Mouse (Mus musculus) stomach, embryonic 14.5 days (tissue): ENCODE measurements around the gene Flvcr1. TPM values are rescaled to one million over a fixed set of nuclear protein-coding genes. Genes with fewer than 3 reads are reported as not detected.

Experiments
- ATAC-seq: fragments of 200-750 bp; cut with Nextera tagmentation; 2 replicates; pipeline ENCODE4 v1.8.0; 2017; ENCODE audit warnings: low read depth, moderate TSS enrichment; ENCODE audit not compliant: insufficient number of reproducible peaks, insufficient read depth, low FRiP score
- H3K27ac ChIP-seq: fragments of 300-500 bp; sonication (generic); 2 replicates; pipeline ENCODE4 v1.5.1; 2014; ENCODE audit warnings: mild to moderate bottlenecking, low read length, moderate library complexity, mixed read lengths
- H3K27me3 ChIP-seq: fragments of 300-500 bp; sonication (generic); 2 replicates; pipeline ENCODE4 v1.6.1; 2014; ENCODE audit warnings: low read length, control low read depth, mixed read lengths; ENCODE audit not compliant: control insufficient read depth, insufficient read depth
- H3K36me3 ChIP-seq: fragments of 300-500 bp; sonication (generic); 2 replicates; pipeline ENCODE4 v1.6.1; 2014; ENCODE audit warnings: mild to moderate bottlenecking, control low read depth, low read length, moderate library complexity, mixed read lengths; ENCODE audit not compliant: control insufficient read depth, insufficient read depth
- H3K4me1 ChIP-seq: fragments of 300-500 bp; sonication (generic); 2 replicates; pipeline ENCODE4 v1.6.1; 2014; ENCODE audit warnings: low read length, control low read depth, mixed read lengths; ENCODE audit not compliant: control insufficient read depth, insufficient read depth
- H3K4me2 ChIP-seq: fragments of 300-500 bp; sonication (generic); replicated peaks from 2 replicates; pipeline ENCODE4 v1.6.1; 2014; ENCODE audit warnings: low read depth, low read length, control low read depth
- H3K4me3 ChIP-seq: fragments of 300-500 bp; sonication (generic); 2 replicates; pipeline ENCODE4 v1.5.1; 2014; ENCODE audit warnings: low read depth, low read length, control low read depth
- H3K9ac ChIP-seq: fragments of 300-500 bp; sonication (generic); replicated peaks from 2 replicates; pipeline ENCODE4 v1.6.1; 2014; ENCODE audit warnings: low read depth, mild to moderate bottlenecking, control low read depth, low read length, moderate library complexity, mixed read lengths
- H3K9me3 ChIP-seq: fragments of 300-500 bp; sonication (generic); 2 replicates; pipeline ENCODE4 v1.6.1; 2016; ENCODE audit warnings: low read depth, low read length, control low read depth; ENCODE audit not compliant: control insufficient read depth
- WGBS: fragments of 180-500 bp; shearing (Covaris S2); extraction: QIAGEN DNeasy Blood & Tissue Kit; methylation state at CpG from one replicate; pipeline ENCODE4 v1.1.7; 2014; 5-methylcytosine and 5-hydroxymethylcytosine counted together
- polyA plus RNA-seq: library from polyadenylated mRNA; unstranded; fragments of >200 nt; fragmentation: Nextera tagmentation; extraction: Ambion mirVana; gene quantifications from 2 replicates; pipeline ENCODE4 v1.2.1, GENCODE M21; 2014

Gene Flvcr1
- polyA plus RNA-seq, 1 experiment from 2014 or later, result 5.8 TPM

DNA sequence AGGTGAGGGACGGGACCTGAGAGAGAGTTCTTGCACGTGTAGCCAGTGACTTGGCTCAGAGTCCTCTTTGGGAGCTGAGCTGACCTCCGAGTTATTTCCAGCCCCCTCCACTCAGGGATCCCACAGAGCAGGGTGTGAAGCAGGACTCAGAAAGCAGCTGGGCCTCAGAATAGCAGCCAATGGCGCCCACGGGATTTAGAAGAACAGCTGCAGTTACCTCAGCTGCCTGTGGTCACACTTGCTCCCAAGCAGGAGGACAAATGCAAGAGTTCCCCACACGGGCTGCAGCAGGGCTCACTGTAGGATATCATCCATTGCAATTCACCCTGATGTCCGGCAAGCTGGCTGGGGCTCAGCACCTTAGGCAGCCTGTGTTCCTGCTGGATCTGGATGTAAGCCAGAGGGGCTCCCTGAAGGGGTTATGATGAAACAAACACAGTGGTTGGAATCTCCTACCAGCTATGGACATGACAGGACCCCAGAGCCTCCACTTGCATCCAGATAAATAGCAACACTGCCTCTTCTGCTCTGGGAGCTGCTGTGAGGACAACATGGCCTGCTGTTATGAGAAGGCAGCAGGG, 53.3 kb downstream of the Flvcr1 start:
- H3K27ac ChIP-seq, result no peak overlapping the region
- no peak for ATAC-seq
- WGBS, result 48% methylated on average over 7 of the region's 7 CpGs
- H3K4me2 ChIP-seq, result no peak overlapping the region
- H3K27me3 ChIP-seq, result no peaks in the 10 kb centered on the region
- no peak overlapping the region for H3K4me3 ChIP-seq
- H3K4me1 ChIP-seq, result peaks cover 15% of the 10 kb centered on the region
- peaks cover 25% of the 10 kb centered on the region for H3K36me3 ChIP-seq
- no peak overlapping the region for H3K9ac ChIP-seq
- no peaks in the 10 kb centered on the region for H3K9me3 ChIP-seq

DNA sequence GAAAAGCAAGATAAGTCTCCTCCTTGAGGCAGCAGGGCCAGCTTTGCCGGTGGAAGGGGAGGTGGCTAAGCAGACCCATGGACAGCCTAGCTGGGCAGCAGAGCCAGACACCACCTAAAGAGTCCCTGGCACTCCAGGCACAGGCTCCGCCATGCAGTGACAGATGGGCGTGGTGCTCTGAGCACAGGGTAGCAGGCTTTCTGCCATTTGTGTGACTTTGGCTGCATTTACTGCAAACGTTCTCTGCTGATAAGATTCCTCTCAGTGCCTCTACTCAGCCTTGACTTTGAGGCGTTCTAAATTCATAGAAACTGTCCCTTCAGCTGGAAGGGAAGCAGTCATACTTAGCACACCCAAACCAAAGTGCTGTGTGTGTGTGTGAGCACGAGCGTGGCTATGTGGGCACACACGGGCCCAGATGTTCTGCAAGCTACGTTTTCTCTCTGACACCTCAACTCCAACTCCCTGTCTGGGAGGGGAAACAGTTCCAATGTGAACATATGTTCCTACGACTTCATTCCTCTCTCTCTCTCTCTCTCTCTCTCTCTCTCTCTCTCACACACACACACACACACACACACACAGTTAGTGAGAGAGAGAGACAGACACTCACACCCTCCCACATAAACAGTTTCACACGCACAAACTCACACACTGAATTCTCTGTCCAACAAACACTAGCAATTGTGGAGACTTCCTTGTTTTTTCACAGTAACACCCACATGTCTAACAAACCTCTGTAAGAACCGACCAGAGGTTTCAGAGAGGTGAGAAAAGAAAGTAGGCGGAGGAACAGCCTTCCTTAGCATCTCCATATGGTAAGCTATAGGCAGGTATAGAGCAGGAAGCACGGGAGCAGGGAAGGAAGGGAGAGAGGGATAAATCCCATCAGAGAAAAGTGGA, 54.0 kb downstream of the Flvcr1 start:
- no peak for ATAC-seq
- peaks cover 25% of the 10 kb centered on the region for H3K36me3 ChIP-seq

DNA sequence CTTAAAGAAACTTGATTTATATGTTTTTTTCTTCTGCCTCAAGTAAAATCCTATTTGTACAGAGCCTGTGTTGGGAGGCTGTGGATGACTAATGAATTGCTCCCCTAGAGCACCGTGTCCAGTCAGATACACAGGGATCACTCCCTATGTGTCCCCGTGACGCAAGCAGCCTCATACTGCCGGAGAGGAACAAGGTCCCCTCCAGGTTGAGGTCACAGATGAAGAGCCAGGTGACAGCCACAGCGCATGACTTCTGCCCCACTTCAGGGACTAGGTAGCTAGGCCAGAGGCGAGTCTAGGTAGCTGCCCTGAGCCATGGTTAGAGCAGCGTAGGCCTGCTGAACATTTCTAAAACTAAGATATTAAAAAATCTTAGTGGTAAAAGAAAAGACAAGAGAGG, 57.9 kb downstream of the Flvcr1 start:
- Histone ChIP-seq H3K4me1 (0 out of 2 replicates have a peak, but pooled peaks cover 1% of the 10 kb centered on the region), H3K27ac (no peak overlapping the region), H3K9ac (no peak overlapping the region), H3K9me3 (no peaks in the 10 kb centered on the region), H3K36me3 (peaks cover 22% of the 10 kb centered on the region), H3K4me3 (no peak overlapping the region), H3K27me3 (no peaks in the 10 kb centered on the region), H3K4me2 (no peak overlapping the region)
- no peak for ATAC-seq
- 90% methylated on average over 7 of the region's 7 CpGs for WGBS

More for the DNA sequence above, 54.0 kb downstream of the Flvcr1 start:
- H3K4me2 ChIP-seq, result no peak overlapping the region
- 78% methylated on average over 14 of the region's 14 CpGs for WGBS
- H3K27me3 ChIP-seq, result no peaks in the 10 kb centered on the region
- H3K4me3 ChIP-seq, result no peak overlapping the region
- peaks cover 8% of the 10 kb centered on the region for H3K4me1 ChIP-seq
- no peak overlapping the region for H3K27ac ChIP-seq
- H3K9me3 ChIP-seq, result no peaks in the 10 kb centered on the region
- H3K9ac ChIP-seq, result no peak overlapping the region

DNA sequence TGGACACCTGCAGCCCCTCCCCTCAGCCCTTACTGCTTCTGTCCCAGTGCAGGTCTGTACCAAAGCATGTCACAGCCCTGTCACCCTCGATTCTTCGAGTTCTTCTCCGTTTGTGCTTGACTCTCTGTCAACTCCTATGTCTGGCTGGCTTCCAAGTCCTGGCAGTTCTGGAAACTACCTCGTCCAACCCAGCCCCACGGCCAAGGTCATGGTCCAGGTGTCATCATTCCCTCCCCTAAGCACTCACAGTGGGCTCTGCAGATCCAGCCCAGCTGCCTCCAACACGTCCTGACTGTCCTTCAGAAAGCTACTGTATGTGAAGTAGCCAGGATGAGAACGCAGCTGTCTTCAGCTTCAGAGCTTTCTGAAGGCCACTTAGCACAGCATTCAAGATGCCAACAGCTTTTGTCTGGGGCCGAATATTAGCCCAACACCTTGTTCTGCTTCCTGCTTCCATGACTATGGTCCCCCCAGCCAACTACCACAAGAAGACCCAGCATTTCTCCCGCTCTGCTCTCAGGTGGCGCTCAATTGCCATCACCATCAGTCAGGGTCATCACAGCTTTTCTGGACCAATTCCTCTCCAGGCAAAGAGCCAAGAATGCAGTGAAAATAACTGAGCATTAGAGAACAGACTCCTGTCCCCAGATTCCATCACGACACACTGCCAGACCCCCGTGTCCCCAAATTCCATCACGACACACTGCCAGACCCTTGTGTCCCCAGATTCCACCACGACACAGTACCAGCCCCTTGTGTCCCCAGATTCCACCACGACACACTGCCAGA, 60.8 kb downstream of the Flvcr1 start:
- 79% methylated on average over 15 of the region's 15 CpGs for WGBS
- H3K27ac ChIP-seq, result no peak overlapping the region
- ATAC-seq, result no peak
- H3K4me3 ChIP-seq, result no peak overlapping the region
- H3K9ac ChIP-seq, result no peak overlapping the region
- H3K4me1 ChIP-seq, result no peaks in the 10 kb centered on the region
- H3K36me3 ChIP-seq, result peaks cover 13% of the 10 kb centered on the region
- H3K27me3 ChIP-seq, result no peaks in the 10 kb centered on the region
- H3K9me3 ChIP-seq, result no peaks in the 10 kb centered on the region
- no peak overlapping the region for H3K4me2 ChIP-seq

DNA sequence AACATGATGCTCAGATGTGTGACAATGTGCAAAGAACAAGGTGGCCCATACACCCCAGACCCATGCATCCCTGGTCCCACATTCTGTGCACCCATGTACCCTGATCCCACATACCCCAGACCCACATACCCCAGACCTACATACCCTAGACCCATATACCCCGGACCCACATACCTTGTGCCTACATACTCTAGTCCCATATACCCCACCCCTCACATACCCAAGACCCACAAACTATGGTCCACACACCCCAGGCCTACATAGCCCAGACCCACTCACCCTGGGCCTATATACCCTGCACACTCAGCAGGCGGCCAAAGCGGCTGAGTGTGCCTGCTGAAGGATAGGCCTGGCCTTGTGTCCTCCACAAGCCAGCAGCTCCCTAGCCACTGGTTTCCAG, 63.2 kb downstream of the Flvcr1 start:
- no peak overlapping the region for H3K27ac ChIP-seq
- no peaks in the 10 kb centered on the region for H3K27me3 ChIP-seq
- no peak overlapping the region for H3K9ac ChIP-seq
- ATAC-seq, result no peak
- no peak overlapping the region for H3K4me3 ChIP-seq
- no peaks in the 10 kb centered on the region for H3K4me1 ChIP-seq
- no peak overlapping the region for H3K4me2 ChIP-seq
- no peaks in the 10 kb centered on the region for H3K9me3 ChIP-seq
- peaks cover 21% of the 10 kb centered on the region for H3K36me3 ChIP-seq
- 95% methylated on average over 3 of the region's 3 CpGs for WGBS

DNA sequence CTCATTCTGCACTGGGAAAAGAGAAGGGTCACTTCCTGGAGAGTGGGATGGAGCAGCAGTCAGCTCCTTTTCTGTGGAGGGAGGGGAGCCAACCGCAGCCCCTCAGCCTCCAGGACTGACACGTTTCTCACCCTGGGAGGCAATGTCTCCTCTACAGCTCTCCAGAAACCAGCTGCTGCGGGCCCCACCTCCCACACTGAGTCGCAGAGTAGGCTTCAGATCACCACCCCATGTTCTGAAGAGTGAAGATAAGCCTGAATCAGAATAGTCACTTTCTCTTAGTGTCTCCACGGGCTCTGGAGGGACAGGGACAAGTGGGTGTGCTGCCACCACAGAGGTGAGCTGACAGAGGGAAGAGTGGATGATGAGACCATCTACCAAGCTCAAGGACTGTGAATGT, 67.1 kb downstream of the Flvcr1 start:
- H3K9me3 ChIP-seq, result no peaks in the 10 kb centered on the region
- ATAC-seq, result no peak
- H3K9ac ChIP-seq, result no peak overlapping the region
- peaks cover 46% of the 10 kb centered on the region for H3K36me3 ChIP-seq
- H3K4me3 ChIP-seq, result no peak overlapping the region
- no peaks in the 10 kb centered on the region for H3K4me1 ChIP-seq
- no peak overlapping the region for H3K4me2 ChIP-seq
- H3K27me3 ChIP-seq, result no peaks in the 10 kb centered on the region
- 71% methylated on average over 5 of the region's 5 CpGs for WGBS
- no peak overlapping the region for H3K27ac ChIP-seq

Other genes starting within 250 kb of the Flvcr1 start
- gene Rps6kc1, start 114.4 kb downstream of the Flvcr1 start, polyA plus RNA-seq, result 15.3 and 16.1 TPM in 2 replicates
- 41.1 and 43.0 TPM in 2 replicates for gene Angel2, start 101.0 kb downstream of the Flvcr1 start, polyA plus RNA-seq
- 33.5 and 35.3 TPM in 2 replicates for gene Vash2, start 46.9 kb downstream of the Flvcr1 start, polyA plus RNA-seq
- gene Spata45, start 10.5 kb upstream of the Flvcr1 start, polyA plus RNA-seq, result not detected in 2 replicates
- 14.8 and 20.4 TPM in 2 replicates for gene Tatdn3, start 36.8 kb upstream of the Flvcr1 start, polyA plus RNA-seq
- gene Nsl1, start 36.9 kb upstream of the Flvcr1 start, polyA plus RNA-seq, result 17.5 and 22.0 TPM in 2 replicates
- 13.4 and 13.6 TPM in 2 replicates for gene Batf3, start 71.7 kb upstream of the Flvcr1 start, polyA plus RNA-seq
- not detected in 2 replicates for gene Fam71a, start 138.7 kb upstream of the Flvcr1 start, polyA plus RNA-seq
- 2.9 and 3.7 TPM in 2 replicates for gene Atf3, start 191.9 kb upstream of the Flvcr1 start, polyA plus RNA-seq